Mouse (Mus musculus) midbrain, embryonic 13.5 days (tissue): ENCODE results near the gene Atg7. TPM values are rescaled to one million over a fixed set of nuclear protein-coding genes. Genes with fewer than 3 reads are reported as not detected.
A peak's percentile ranks its signal among the peaks of the same experiment; 100 is the strongest.

ENCODE experiments used
- ATAC-seq: fragments of 200-750 bp; cut with Nextera tagmentation; 2 replicates; pipeline ENCODE4 v1.8.0; 2017; ENCODE audit warnings: mild to moderate bottlenecking, moderate TSS enrichment, moderate library complexity
- H3K27ac ChIP-seq: fragments of 300-500 bp; sonication (generic); 2 replicates; pipeline ENCODE4 v1.5.1; 2015; ENCODE audit warnings: inconsistent platforms, mild to moderate bottlenecking, moderate library complexity
- H3K27me3 ChIP-seq: fragments of 300-500 bp; sonication (generic); 2 replicates; pipeline ENCODE4 v1.6.1; 2015; ENCODE audit warnings: mild to moderate bottlenecking, inconsistent platforms
- H3K36me3 ChIP-seq: fragments of 300-500 bp; sonication (generic); 2 replicates; pipeline ENCODE4 v1.6.1; 2015; ENCODE audit warnings: mild to moderate bottlenecking, inconsistent platforms
- H3K4me1 ChIP-seq: fragments of 300-500 bp; sonication (generic); replicated peaks from 2 replicates; pipeline ENCODE4 v1.6.1; 2015; ENCODE audit warnings: inconsistent platforms
- H3K4me2 ChIP-seq: fragments of 300-500 bp; sonication (generic); replicated peaks from 2 replicates; pipeline ENCODE4 v1.6.1; 2015; ENCODE audit warnings: moderate library complexity, mild to moderate bottlenecking, inconsistent platforms
- H3K4me3 ChIP-seq: fragments of 300-500 bp; sonication (generic); replicated peaks from 2 replicates; pipeline ENCODE4 v1.5.1; 2015; ENCODE audit warnings: mild to moderate bottlenecking, inconsistent platforms
- H3K9ac ChIP-seq: fragments of 300-500 bp; sonication (generic); replicated peaks from 2 replicates; pipeline ENCODE4 v1.6.1; 2015; ENCODE audit warnings: mild to moderate bottlenecking, inconsistent platforms
- H3K9me3 ChIP-seq: fragments of 300-500 bp; sonication (generic); 2 replicates; pipeline ENCODE4 v1.6.1; 2016; ENCODE audit warnings: mild to moderate bottlenecking, inconsistent platforms
- WGBS: fragments of 180-500 bp; shearing (Covaris S2); methylation state at CpG from one replicate; pipeline ENCODE4 v1.1.7; 2015; 5-methylcytosine and 5-hydroxymethylcytosine counted together
- polyA plus RNA-seq: library from polyadenylated mRNA; unstranded; fragments of >200 nt; fragmentation: Nextera tagmentation; extraction: Ambion mirVana; gene quantifications from 2 replicates; pipeline ENCODE4 v1.2.1, GENCODE M21; 2015

The Atg7 gene
- polyA plus RNA-seq, 1 experiment from 2014 or later: 19.1 TPM

- ATAC-seq: no peak
- Histone ChIP-seq H3K4me3 (no peak overlapping the region), H3K4me2 (no peak overlapping the region), H3K36me3 (no peaks in the 10 kb centered on the region), H3K9ac (no peak overlapping the region), H3K27ac (no peak overlapping the region), H3K27me3 (no peaks in the 10 kb centered on the region), H3K4me1 (0 out of 2 replicates have a peak, but pooled peaks cover 2% of the 10 kb centered on the region), H3K9me3 (no peaks in the 10 kb centered on the region)
- 95% methylated on average over 9 of the region's 9 CpGs for WGBS
Observed at GRCm38 (mm10) chr6:114794706-114795105, 151.8 kb downstream of the Atg7 start.

- H3K9ac ChIP-seq: no peak overlapping the region
- no peak overlapping the region for H3K4me3 ChIP-seq
- ATAC-seq: no peak
- WGBS: 93% methylated on average over 7 of the region's 7 CpGs
- H3K27me3 ChIP-seq: no peaks in the 10 kb centered on the region
- no peaks in the 10 kb centered on the region for H3K9me3 ChIP-seq
- H3K4me1 ChIP-seq: 0 out of 2 replicates have a peak, but pooled peaks cover 2% of the 10 kb centered on the region
- H3K27ac ChIP-seq: no peak overlapping the region
- H3K4me2 ChIP-seq: no peak overlapping the region
- H3K36me3 ChIP-seq: no peaks in the 10 kb centered on the region
Observed at GRCm38 (mm10) chr6:114795706-114796325, 152.9 kb downstream of the Atg7 start.

DNA sequence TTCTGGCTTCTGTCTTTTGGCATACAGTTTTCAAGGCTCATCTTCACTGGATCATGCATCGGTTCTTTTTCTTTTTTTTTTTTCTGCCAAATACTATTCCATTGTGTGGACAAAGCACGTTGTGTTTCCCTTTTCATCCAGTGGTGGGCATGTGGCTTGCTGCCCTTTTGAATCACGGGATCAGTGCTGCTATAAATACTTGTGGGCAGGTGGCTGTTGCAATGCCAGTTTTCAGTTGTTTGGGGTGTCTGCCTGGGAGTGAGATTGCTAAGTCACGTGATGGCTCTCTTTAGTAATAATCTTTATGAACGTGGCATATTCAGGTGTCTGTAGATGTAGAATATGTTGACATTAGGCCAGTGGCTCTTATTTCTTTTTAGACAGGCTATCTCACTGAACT is 155.0 kb downstream of the Atg7 start:
- Histone ChIP-seq H3K4me2 (no peak overlapping the region), H3K9me3 (no peaks in the 10 kb centered on the region), H3K4me3 (no peak overlapping the region), H3K27ac (no peak overlapping the region), H3K36me3 (no peaks in the 10 kb centered on the region), H3K27me3 (no peaks in the 10 kb centered on the region), H3K4me1 (0 out of 2 replicates have a peak, but pooled peaks cover 2% of the 10 kb centered on the region), H3K9ac (no peak overlapping the region)
- no peak for ATAC-seq
- 88% methylated on average over 5 of the region's 5 CpGs for whole genome bisulfite sequencing

GRCm38 (mm10) chr6:114798715-114799114 is 155.8 kb downstream of the Atg7 start:
- H3K4me2 ChIP-seq: no peak overlapping the region
- H3K27ac ChIP-seq: no peak overlapping the region
- no peak for ATAC-seq
- H3K9ac ChIP-seq: no peak overlapping the region
- no peaks in the 10 kb centered on the region for H3K9me3 ChIP-seq
- no peak overlapping the region for H3K4me3 ChIP-seq
- H3K27me3 ChIP-seq: no peaks in the 10 kb centered on the region
- WGBS: 67% methylated on average over 4 of the region's 4 CpGs
- H3K36me3 ChIP-seq: no peaks in the 10 kb centered on the region
- H3K4me1 ChIP-seq: peaks cover 4% of the 10 kb centered on the region

DNA sequence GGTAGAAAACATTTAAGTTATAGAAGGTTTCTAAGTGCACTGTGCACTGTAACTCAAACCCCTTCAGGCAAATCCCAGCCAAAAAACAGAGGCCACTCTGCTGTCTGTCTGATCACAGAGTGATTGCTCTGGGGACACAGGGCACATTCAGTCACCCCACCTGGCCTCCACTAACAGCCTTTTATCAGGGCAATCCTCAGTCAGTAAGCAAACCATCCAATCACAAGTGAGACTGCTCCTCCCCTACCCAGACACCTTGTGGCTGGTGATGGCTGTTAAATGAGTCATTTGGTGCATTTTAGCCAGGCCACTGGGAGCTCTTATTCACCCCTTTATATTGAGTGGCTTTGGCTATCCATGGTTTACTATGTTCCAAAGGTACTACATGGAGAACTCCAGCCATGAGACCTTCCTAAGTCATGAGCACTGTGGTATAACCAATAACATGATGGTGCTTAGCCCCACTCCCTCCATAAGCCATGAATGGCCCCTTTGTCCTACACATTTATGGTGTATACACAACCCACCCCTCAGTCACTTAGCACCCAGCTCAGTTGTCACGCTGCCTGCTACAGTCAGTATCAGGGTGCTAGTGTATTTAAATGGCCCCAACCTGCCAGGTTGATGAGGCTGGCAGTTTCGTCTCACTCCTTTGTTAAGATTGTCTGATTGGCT is 157.5 kb downstream of the Atg7 start:
- Histone ChIP-seq H3K27ac (no peak overlapping the region), H3K36me3 (no peaks in the 10 kb centered on the region), H3K9me3 (no peaks in the 10 kb centered on the region), H3K4me3 (no peak overlapping the region), H3K9ac (no peak overlapping the region), H3K4me1 (peaks cover 15% of the 10 kb centered on the region), H3K27me3 (no peaks in the 10 kb centered on the region), H3K4me2 (no peak overlapping the region)
- 74% methylated on average over 2 of the region's 2 CpGs for WGBS
- ATAC-seq: no peak

DNA sequence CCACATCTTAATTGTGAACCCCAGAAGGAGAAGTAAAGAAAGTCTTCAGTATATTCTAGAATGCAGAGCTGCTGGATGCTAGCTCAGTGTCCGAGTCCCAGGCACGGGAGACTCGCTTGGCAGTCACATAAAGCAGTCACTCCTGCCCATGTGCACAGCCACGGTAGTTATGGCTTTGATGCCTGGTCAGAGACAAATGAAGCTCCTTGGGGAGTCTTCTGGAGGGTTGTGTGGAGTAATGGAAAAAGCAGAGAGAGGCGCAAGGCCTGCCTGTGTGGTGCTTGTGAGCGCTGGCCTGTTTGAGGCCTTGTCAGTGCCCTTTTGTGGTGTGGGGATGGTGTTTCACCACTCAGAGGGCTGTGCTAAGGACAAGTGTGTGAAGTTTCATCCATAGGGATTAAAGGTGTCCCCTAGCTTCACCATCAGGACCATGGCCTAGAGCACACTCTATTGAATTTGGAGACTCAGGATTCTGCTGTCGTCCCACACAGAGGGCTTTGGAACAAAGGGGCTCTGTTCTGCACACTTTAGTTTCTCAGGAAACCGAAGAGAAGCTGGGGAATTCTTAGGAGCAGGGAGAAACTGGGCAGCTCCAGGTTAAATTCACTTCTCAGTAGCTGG is 161.1 kb downstream of the Atg7 start:
- peak; percentile 68 for ATAC-seq
- no peaks in the 10 kb centered on the region for H3K27me3 ChIP-seq
- H3K36me3 ChIP-seq: no peaks in the 10 kb centered on the region
- H3K4me3 ChIP-seq: no peak overlapping the region
- peak overlapping the region; percentile 46 for H3K27ac ChIP-seq
- H3K4me1 ChIP-seq: peaks cover 13% of the 10 kb centered on the region
- WGBS: 37% methylated on average over 8 of the region's 8 CpGs
- no peak overlapping the region for H3K4me2 ChIP-seq
- H3K9me3 ChIP-seq: no peaks in the 10 kb centered on the region
- no peak overlapping the region; the same call in 1 of the 2 replicates for H3K9ac ChIP-seq

GRCm38 (mm10) chr6:114804866-114805265 is 162.0 kb downstream of the Atg7 start:
- no peak for ATAC-seq
- H3K4me2 ChIP-seq: no peak overlapping the region
- WGBS: 46% methylated on average over 1 of the region's 1 CpGs
- no peak overlapping the region for H3K27ac ChIP-seq
- peaks cover 13% of the 10 kb centered on the region for H3K4me1 ChIP-seq
- H3K9ac ChIP-seq: no peak overlapping the region
- no peaks in the 10 kb centered on the region for H3K36me3 ChIP-seq
- no peaks in the 10 kb centered on the region for H3K9me3 ChIP-seq
- no peak overlapping the region for H3K4me3 ChIP-seq
- H3K27me3 ChIP-seq: no peaks in the 10 kb centered on the region

- ATAC-seq: no peak
- WGBS: 93% methylated on average over 4 of the region's 4 CpGs
Observed at GRCm38 (mm10) chr6:114805927-114806326, 163.0 kb downstream of the Atg7 start.

GRCm38 (mm10) chr6:114807474-114807873 is 164.6 kb downstream of the Atg7 start:
- H3K4me3 ChIP-seq: no peak overlapping the region
- no peaks in the 10 kb centered on the region for H3K36me3 ChIP-seq
- peaks cover 13% of the 10 kb centered on the region for H3K4me1 ChIP-seq
- WGBS: 82% methylated on average over 3 of the region's 3 CpGs
- H3K4me2 ChIP-seq: no peak overlapping the region
- no peaks in the 10 kb centered on the region for H3K9me3 ChIP-seq
- H3K27me3 ChIP-seq: no peaks in the 10 kb centered on the region
- no peak overlapping the region for H3K27ac ChIP-seq
- no peak for ATAC-seq
- no peak overlapping the region for H3K9ac ChIP-seq

More at GRCm38 (mm10) chr6:114805927-114806326, 163.0 kb downstream of the Atg7 start:
- H3K4me2 ChIP-seq: no peak overlapping the region
- no peak overlapping the region for H3K4me3 ChIP-seq
- no peaks in the 10 kb centered on the region for H3K27me3 ChIP-seq
- no peak overlapping the region for H3K9ac ChIP-seq
- H3K4me1 ChIP-seq: peaks cover 13% of the 10 kb centered on the region
- H3K9me3 ChIP-seq: no peaks in the 10 kb centered on the region
- no peak overlapping the region for H3K27ac ChIP-seq
- H3K36me3 ChIP-seq: no peaks in the 10 kb centered on the region

DNA sequence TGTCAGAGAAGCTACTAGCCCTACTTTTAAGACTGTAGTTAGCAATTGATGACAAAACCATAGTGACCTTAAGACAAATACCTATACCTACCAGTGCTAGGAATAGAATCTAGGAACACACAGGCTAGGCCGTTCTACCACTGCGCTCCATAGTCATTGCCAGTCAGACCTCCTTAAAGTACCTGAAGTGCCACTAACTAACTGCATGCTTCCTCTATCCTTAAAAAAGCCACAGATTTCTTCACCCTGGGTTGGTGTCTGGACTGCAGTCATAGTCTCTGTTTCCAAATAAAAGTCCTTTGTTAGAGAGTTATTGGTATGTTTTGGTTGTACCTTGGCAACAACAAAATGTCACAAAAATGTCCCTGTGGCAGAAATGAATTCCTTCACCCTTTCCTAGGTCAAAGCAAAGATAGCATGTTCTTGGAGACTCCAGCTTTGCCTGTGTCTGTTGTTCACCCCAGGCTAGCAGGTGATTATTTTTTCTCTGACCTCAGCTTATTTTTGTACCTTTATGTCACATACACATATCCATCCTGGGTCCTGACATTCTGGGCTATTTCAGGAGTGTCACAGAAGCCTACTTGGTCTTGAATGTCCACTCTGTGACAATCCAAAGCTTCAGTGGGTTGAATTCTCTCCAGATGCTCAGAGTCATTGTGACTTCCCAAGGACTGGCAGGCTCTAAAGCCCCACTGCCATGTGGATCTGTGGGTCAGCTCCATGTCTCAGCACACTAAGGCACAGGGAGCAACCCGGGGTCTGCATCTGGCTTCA is 165.9 kb downstream of the Atg7 start:
- H3K27me3 ChIP-seq: no peaks in the 10 kb centered on the region
- H3K27ac ChIP-seq: no peak overlapping the region
- no peak for ATAC-seq
- H3K9ac ChIP-seq: no peak overlapping the region
- H3K4me1 ChIP-seq: peaks cover 9% of the 10 kb centered on the region
- no peaks in the 10 kb centered on the region for H3K9me3 ChIP-seq
- H3K4me3 ChIP-seq: no peak overlapping the region
- no peak overlapping the region for H3K4me2 ChIP-seq
- no peaks in the 10 kb centered on the region for H3K36me3 ChIP-seq
- 94% methylated on average over 3 of the region's 3 CpGs for WGBS

DNA sequence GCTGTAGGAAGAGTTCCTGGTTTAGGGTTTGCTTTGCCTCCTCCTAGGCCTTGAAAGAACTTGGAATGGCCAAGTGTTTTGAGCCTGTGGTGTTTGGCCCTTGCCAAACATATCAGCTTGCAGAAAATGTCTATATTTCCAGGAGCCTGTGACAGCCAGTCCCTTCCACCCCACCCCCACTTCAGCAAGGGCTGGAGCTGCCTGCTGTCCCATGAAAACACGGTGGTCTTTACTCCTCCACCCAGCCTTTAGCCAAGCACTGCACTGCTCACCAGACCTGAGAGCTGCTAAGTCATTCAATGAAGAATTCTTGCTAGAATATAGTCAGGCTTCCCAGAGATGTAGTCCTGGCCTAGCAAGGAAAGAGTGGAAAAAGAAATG is 166.5 kb downstream of the Atg7 start:
- Histone ChIP-seq H3K9me3 (no peaks in the 10 kb centered on the region), H3K4me3 (no peak overlapping the region), H3K4me2 (no peak overlapping the region), H3K4me1 (peaks cover 4% of the 10 kb centered on the region), H3K27ac (no peak overlapping the region), H3K36me3 (no peaks in the 10 kb centered on the region), H3K27me3 (no peaks in the 10 kb centered on the region), H3K9ac (no peak overlapping the region)
- WGBS: 67% methylated on average over 1 of the region's 1 CpGs
- ATAC-seq: no peak

GRCm38 (mm10) chr6:114812322-114812721 is 169.4 kb downstream of the Atg7 start:
- H3K27ac ChIP-seq: no peak overlapping the region
- H3K27me3 ChIP-seq: no peaks in the 10 kb centered on the region
- WGBS: 92% methylated on average over 5 of the region's 5 CpGs
- H3K4me1 ChIP-seq: peaks cover 5% of the 10 kb centered on the region; the same call in 1 of the 2 replicates
- no peak overlapping the region for H3K4me3 ChIP-seq
- no peak overlapping the region for H3K4me2 ChIP-seq
- ATAC-seq: no peak
- no peaks in the 10 kb centered on the region for H3K36me3 ChIP-seq
- H3K9me3 ChIP-seq: no peaks in the 10 kb centered on the region
- no peak overlapping the region for H3K9ac ChIP-seq
